Mouse (Mus musculus): ENCODE results near the gene Txn1.
A peak's percentile ranks its signal among the peaks of the same experiment; 100 is the strongest.

GRCm38 (mm10) chr4:57927464-57928205 is 28.6 kb downstream of the Txn1 start:
- TF ChIP-seq POLR2A (IDR thresholded peaks at IDR 0.05; ENCODE audit: borderline replicate concordance, extremely low read depth, low read depth, low read length) = no peak
- peak; percentile 12; the same call in 1 of the 2 replicates for TF ChIP-seq CTCF (IDR thresholded peaks at IDR 0.05; ENCODE audit: insufficient read depth, low read length)

Measured in lung, adult 2 months (tissue).